Mouse (Mus musculus): ENCODE measurements at regions not wholly inside any gene's neighbourhood (a gene's known extent, or its start where the extent isn't known, plus 50 kb on each side); places are given as distances from the start of the nearest gene placed in this dataset.

DNA sequence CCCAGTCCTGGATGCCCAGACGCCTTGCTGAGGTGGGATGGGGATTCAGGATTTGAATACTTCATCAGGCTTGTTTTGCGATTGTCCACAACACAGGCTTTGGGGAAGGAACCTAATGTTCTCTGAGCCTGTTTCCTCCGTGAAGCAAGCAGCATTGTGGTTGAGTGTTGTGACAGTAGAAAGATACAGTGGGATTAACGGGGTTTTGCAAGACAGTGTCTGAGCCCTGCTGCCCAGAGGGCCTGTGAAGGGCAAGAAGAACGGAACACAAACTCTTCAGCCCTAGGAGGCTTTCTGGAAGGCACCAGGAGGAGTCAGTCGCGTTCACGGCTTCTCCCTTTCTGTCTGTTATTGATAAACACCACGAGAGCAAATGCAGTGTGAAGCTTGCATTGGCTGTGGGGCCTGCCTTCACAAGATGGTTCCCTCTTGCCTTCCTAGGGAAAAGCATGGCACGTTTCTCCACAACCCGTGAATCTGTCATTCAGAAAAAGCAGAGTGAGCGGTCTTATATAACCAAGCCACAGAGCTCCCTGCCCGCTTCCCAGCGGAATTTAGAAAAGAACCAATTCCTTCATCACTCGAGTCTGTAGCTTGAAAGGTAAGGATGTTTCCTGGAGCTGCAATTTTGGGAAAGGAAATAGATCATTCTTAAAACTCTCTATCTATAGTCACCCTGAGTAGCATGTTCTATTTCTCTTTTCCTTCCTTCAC, 273.4 kb downstream of the Etnk1 start:
- 77% methylated on average over 15 of the region's 15 CpGs for WGBS
- Histone ChIP-seq H3K36me3 (ENCODE audit: control insufficient read depth, insufficient read depth, low read length) (no peaks in the 10 kb centered on the region), H3K4me1 (ENCODE audit: control insufficient read depth, insufficient read depth, low read length) (no peaks in the 10 kb centered on the region), H3K27me3 (ENCODE audit: control insufficient read depth, insufficient read depth, low read length) (no peaks in the 10 kb centered on the region), H3K9ac (ENCODE audit: low read depth, low read length) (no peak overlapping the region), H3K27ac (no peak overlapping the region), H3K4me3 (no peak overlapping the region), H3K79me2 (replicated peaks; ENCODE audit: control insufficient read depth, insufficient read depth, low read length) (no peaks in the 10 kb centered on the region)
- TF ChIP-seq EP300 (IDR thresholded peaks at IDR 0.05; ENCODE audit: insufficient read depth, low read depth, low read length) = no peak
- no peak for TF ChIP-seq POLR2A (IDR thresholded peaks at IDR 0.05; ENCODE audit: insufficient read depth, low read depth, low read length)
- TF ChIP-seq CTCF (IDR thresholded peaks at IDR 0.05) = no peak
- intact Hi-C loops (cut with DNase I) = no loop called here
- DNase-seq = no peak

DNA sequence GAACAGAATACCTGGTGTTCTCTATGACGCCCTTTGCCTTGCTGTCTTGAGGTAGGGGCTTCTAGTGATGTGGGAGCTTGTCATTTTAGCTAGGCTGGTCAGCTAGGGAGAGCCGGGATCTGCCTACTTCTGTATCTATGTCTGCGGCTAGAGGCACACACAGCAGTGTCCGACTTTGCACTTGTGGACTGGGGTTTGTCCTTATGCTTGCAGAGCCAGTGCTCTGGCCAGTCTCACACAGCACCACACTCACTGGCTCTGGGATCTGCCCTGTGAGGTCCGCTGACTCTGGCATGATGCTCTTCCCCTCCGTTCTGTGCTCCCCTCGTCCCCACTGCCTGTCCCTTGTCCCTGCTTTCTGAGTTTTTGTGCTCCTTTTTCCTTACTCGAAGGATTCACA, 275.3 kb downstream of the Etnk1 start:
- Histone ChIP-seq H3K4me1 (ENCODE audit: control insufficient read depth, insufficient read depth, low read length) (no peaks in the 10 kb centered on the region), H3K27ac (no peak overlapping the region), H3K4me3 (no peak overlapping the region), H3K27me3 (ENCODE audit: control insufficient read depth, insufficient read depth, low read length) (no peaks in the 10 kb centered on the region), H3K79me2 (replicated peaks; ENCODE audit: control insufficient read depth, insufficient read depth, low read length) (no peaks in the 10 kb centered on the region), H3K36me3 (ENCODE audit: control insufficient read depth, insufficient read depth, low read length) (no peaks in the 10 kb centered on the region), H3K9ac (ENCODE audit: low read depth, low read length) (no peak overlapping the region)
- intact Hi-C loops (cut with DNase I) = no loop called here
- no peak for DNase-seq
- no peak for TF ChIP-seq CTCF (IDR thresholded peaks at IDR 0.05)
- no peak for TF ChIP-seq POLR2A (IDR thresholded peaks at IDR 0.05; ENCODE audit: insufficient read depth, low read depth, low read length)
- 81% methylated on average over 8 of the region's 8 CpGs for WGBS

DNA sequence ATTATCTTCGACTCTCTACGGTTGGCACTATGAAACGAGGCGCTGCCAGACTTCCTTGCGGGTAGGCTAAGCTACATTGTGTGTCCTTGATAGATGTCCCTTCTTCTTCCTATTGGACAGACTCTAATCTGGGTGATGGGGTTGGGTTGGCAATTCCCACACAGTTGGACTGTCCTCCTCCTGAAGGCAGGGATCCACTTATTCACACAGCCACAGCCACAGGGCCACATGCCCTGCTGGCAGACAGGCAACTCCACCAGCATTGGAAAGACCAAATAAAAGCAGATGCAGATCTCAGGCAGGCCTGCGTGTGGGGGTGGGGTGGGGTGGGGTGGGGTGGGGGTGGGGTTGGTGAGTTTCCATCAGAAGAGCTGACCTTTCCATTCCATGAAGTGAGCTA, 276.4 kb downstream of the Etnk1 start:
- no peak overlapping the region for H3K27ac ChIP-seq
- H3K27me3 ChIP-seq (ENCODE audit: control insufficient read depth, insufficient read depth, low read length) = no peaks in the 10 kb centered on the region
- DNase-seq = no peak
- no peaks in the 10 kb centered on the region for H3K4me1 ChIP-seq (ENCODE audit: control insufficient read depth, insufficient read depth, low read length)
- H3K9ac ChIP-seq (ENCODE audit: low read depth, low read length) = no peak overlapping the region
- no peak overlapping the region for H3K4me3 ChIP-seq
- H3K36me3 ChIP-seq (ENCODE audit: control insufficient read depth, insufficient read depth, low read length) = no peaks in the 10 kb centered on the region
- 92% methylated on average over 6 of the region's 6 CpGs for WGBS
- TF ChIP-seq POLR2A (IDR thresholded peaks at IDR 0.05; ENCODE audit: insufficient read depth, low read depth, low read length) = no peak
- no peak for TF ChIP-seq CTCF (IDR thresholded peaks at IDR 0.05)
- no peak for TF ChIP-seq EP300 (IDR thresholded peaks at IDR 0.05; ENCODE audit: insufficient read depth, low read depth, low read length)
- intact Hi-C loops (cut with DNase I) = no loop called here
- no peaks in the 10 kb centered on the region for H3K79me2 ChIP-seq (replicated peaks; ENCODE audit: control insufficient read depth, insufficient read depth, low read length)

DNA sequence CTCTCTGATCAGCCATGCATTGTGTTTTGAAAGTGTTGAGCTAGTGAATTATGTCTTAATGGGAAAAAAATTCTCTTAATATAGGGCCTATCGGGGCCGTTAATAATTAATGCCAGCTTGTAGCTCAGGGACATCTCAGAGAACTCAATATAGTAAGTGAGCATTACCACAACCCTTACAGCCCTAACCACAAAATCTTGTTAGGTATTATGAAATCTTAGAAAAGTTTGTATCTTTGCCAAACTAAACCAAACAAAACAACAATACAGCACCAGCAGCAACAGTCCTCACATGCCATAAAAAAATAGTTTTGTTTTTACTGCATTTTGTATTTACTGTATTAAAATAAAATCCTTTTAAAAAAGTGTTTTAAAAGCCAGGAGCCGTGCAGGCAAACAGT, 277.8 kb downstream of the Etnk1 start:
- Histone ChIP-seq H3K79me2 (replicated peaks; ENCODE audit: control insufficient read depth, insufficient read depth, low read length) (no peaks in the 10 kb centered on the region), H3K4me1 (ENCODE audit: control insufficient read depth, insufficient read depth, low read length) (no peaks in the 10 kb centered on the region), H3K36me3 (ENCODE audit: control insufficient read depth, insufficient read depth, low read length) (no peaks in the 10 kb centered on the region), H3K4me3 (no peak overlapping the region), H3K9ac (ENCODE audit: low read depth, low read length) (no peak overlapping the region), H3K27ac (no peak overlapping the region), H3K27me3 (ENCODE audit: control insufficient read depth, insufficient read depth, low read length) (no peaks in the 10 kb centered on the region)
- DNase-seq = no peak
- TF ChIP-seq CTCF (IDR thresholded peaks at IDR 0.05) = no peak
- TF ChIP-seq POLR2A (IDR thresholded peaks at IDR 0.05; ENCODE audit: insufficient read depth, low read depth, low read length) = no peak
- TF ChIP-seq EP300 (IDR thresholded peaks at IDR 0.05; ENCODE audit: insufficient read depth, low read depth, low read length) = no peak
- 90% methylated on average over 3 of the region's 3 CpGs for WGBS
- intact Hi-C loops (cut with DNase I) = no loop called here

DNA sequence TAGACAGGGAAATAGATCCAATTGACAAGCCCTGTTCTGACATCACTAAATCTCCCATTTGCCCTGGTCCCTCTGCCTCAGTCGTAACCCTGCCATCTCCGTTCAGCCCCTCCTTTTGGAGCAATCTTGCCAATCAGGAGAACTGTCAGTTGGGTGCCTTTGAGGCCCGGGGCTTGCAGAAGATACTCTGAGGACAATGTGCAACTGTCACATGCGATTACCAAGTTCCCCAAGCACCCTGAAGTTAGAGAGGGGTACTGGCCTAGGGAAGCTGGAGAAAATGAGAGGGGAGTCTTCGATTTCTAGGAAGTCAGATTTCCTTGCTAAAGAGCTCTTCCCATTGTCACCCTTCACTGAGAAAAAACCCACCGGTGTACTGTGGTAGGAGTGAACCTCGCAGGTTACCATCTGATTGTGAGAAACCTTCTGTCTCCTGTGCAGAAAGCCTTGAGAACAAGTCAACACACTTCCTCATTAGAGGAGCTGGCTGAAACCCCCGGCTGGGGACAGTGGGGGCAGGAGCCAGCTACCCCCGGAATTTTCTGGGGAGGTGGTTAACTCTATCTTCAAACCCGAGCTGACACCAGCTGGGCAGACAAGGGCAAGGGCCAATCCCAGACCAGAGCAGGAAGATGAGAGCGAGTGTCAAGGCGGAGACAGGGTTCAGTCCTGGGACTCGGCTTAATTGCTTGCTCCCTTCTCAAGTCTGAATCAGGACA, 279.0 kb downstream of the Etnk1 start:
- Histone ChIP-seq H3K27ac (no peak overlapping the region), H3K27me3 (ENCODE audit: control insufficient read depth, insufficient read depth, low read length) (no peaks in the 10 kb centered on the region), H3K4me1 (ENCODE audit: control insufficient read depth, insufficient read depth, low read length) (no peaks in the 10 kb centered on the region), H3K79me2 (replicated peaks; ENCODE audit: control insufficient read depth, insufficient read depth, low read length) (no peaks in the 10 kb centered on the region), H3K4me3 (no peak overlapping the region), H3K36me3 (ENCODE audit: control insufficient read depth, insufficient read depth, low read length) (no peaks in the 10 kb centered on the region), H3K9ac (ENCODE audit: low read depth, low read length) (no peak overlapping the region)
- no peak for TF ChIP-seq CTCF (IDR thresholded peaks at IDR 0.05)
- TF ChIP-seq POLR2A (IDR thresholded peaks at IDR 0.05; ENCODE audit: insufficient read depth, low read depth, low read length) = no peak
- no peak for TF ChIP-seq EP300 (IDR thresholded peaks at IDR 0.05; ENCODE audit: insufficient read depth, low read depth, low read length)
- intact Hi-C loops (cut with DNase I) = no loop called here
- WGBS = 71% methylated on average over 13 of the region's 13 CpGs
- no peak for DNase-seq

DNA sequence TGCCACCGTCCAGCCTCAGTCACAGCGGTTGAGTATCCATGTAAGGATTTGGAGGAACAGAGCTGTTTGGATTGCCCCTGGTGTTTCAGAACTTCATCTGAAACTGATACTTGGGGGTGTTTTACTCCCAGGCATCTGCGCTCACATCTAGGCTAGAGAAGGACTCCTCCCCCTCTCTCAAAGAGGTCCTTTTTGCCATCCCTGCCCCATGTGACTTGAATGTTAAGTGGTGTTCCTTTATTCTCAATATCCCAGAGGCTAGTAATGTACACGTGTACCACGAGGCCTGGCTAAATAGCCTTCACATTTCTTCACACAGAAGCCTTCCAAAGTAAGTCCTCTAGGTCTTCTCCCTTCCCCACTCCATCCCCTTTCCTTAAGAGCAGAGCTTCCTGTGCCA, 280.0 kb downstream of the Etnk1 start:
- intact Hi-C loops (cut with DNase I) = no loop called here

More for the DNA sequence above, 280.0 kb downstream of the Etnk1 start:
- Histone ChIP-seq H3K27ac (no peak overlapping the region), H3K4me1 (ENCODE audit: control insufficient read depth, insufficient read depth, low read length) (no peaks in the 10 kb centered on the region), H3K27me3 (ENCODE audit: control insufficient read depth, insufficient read depth, low read length) (no peaks in the 10 kb centered on the region), H3K79me2 (replicated peaks; ENCODE audit: control insufficient read depth, insufficient read depth, low read length) (no peaks in the 10 kb centered on the region), H3K36me3 (ENCODE audit: control insufficient read depth, insufficient read depth, low read length) (no peaks in the 10 kb centered on the region), H3K4me3 (no peak overlapping the region), H3K9ac (ENCODE audit: low read depth, low read length) (no peak overlapping the region)
- TF ChIP-seq EP300 (IDR thresholded peaks at IDR 0.05; ENCODE audit: insufficient read depth, low read depth, low read length) (no peak), CTCF (IDR thresholded peaks at IDR 0.05) (no peak), POLR2A (IDR thresholded peaks at IDR 0.05; ENCODE audit: insufficient read depth, low read depth, low read length) (no peak)
- whole genome bisulfite sequencing = 89% methylated on average over 5 of the region's 5 CpGs
- no peak for DNase-seq
